Mouse (Mus musculus) retina, postnatal 1 day (tissue): ENCODE data around the gene Rfx2.

ENCODE experiments used
- DNase-seq: peaks from one replicate; pipeline ENCODE4 v3.0.0-alpha.2; 2012

Gene Rfx2

DNA sequence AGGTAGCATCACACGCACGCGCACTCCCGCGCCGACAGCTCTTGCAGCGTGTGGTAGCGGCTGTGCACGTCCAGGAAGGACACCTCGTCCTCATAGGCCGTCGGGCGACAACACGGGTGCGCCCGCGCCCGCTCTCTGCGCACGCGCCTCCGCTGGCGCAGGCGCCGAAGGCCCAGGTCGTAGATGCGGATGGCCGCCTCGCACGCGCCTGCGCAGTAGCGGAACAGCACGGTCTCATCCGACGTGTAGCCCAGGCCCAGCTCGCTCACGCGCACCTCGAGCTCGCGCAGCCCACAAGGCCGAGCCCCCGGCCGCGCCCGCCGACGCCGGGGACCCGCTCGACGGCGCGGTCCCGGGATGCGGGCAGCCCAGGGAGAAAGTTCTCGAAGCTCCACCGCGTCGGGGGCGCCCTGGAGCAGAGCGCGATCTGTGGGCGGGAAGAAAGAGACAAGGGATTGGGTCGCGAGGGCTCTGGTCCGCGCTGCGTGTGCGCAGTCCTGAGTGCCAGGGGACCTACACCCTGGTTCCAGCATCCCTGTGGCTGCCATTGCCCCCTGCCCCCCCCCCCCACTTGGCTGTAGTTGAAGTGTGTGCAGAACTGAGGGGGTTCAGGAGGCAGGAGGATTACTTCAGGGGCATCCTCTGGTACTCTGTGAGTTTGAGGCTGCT is 79.3 kb downstream of the Rfx2 start:
- peak; percentile 83 for DNase-seq

DNA sequence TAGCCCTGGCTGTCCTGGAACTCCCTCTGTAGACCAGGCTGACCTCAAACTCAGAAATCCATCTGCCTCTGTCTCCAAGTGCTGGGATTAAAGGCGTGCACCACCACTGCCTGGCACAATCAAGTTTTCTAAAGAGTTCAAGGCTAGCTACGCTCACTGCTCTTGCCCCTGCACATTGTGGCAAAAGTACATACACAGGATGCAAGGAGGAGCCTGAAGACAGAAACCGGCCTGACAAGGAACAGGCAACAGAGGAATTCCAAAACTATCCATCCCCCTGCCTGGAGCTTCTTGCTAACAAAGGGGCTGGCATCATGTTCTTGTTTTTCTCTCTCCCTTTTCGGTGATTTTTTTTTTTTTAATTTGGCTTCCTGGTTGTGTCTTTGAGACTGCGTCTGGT is 86.6 kb downstream of the Rfx2 start:
- no peak for DNase-seq

DNA sequence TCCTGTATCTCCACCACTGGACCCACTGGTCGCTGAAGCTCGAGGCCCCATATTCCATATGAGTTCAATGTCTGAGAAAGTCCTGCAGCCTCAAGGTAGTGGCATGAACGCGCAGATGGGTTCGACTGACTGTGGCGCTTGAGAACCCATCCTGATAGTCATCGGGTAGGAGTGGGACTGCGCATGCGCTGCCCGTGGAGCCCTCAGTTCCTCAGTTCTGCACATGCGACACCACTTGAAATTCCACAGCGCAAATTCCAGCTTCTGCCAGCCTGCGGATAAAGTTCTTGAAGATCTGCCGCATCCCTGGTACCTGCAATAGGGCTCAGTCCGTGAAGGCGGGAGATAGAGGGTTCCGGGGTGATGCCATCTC is 90.0 kb downstream of the Rfx2 start:
- DNase-seq: no peak

DNA sequence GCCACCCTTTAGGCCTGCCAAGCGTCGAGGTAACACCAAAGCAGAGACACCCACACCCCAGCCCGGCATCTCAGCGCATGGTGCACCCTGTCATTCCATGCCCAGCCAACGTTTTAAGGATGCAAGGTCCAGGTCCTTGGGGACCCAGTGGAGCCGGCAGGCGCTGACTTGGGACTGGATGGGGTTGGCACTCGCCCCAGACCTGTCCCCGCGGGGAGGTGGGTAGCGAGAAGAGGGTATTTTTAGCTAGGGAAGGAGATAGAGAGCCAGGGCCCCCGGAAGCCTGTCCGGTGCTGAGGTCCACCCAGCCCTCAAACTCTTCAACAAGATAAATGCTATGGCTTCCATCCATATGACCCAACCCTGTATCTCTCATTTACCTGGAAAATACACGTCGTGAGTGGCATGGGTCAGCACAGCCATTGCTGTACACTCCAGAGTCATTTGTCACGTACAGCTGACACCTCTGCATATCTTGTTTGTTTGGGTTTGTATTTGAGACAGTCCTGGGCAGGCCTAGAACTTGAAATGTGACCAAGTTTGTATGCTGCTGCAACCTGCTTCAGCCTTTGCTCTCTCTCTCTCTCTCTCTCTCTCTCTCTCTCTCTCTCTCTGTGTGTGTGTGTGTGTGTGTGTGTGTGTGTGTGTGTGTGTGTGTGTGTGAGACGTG is 90.6 kb downstream of the Rfx2 start:
- no peak for DNase-seq

GRCm38 (mm10) chr17:56738221-56738620 is 92.6 kb downstream of the Rfx2 start:
- no peak for DNase-seq

GRCm38 (mm10) chr17:56736534-56736933 is 94.3 kb downstream of the Rfx2 start:
- no peak for DNase-seq

DNA sequence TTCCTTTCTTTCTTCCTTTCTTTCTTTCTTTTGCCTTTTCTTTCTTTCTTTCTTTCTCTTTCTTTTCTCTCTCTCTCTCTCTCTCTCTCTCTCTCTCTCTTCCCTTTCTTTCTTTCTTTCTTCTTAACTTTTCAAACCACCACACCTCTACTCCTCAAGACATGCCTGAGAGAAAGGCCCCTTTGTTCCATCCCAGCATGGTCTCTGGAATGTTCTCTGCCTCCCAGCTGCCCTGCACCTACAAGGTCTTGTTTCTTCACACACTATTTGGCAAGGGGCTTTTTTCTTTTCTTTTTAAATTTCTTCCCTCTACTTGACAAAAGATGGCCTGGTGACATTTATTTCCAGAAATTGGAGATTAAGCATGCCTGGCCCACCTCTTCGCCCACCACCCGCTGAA is 101.2 kb downstream of the Rfx2 start:
- no peak for DNase-seq

GRCm38 (mm10) chr17:56729151-56729550 is 101.7 kb downstream of the Rfx2 start:
- no peak for DNase-seq

DNA sequence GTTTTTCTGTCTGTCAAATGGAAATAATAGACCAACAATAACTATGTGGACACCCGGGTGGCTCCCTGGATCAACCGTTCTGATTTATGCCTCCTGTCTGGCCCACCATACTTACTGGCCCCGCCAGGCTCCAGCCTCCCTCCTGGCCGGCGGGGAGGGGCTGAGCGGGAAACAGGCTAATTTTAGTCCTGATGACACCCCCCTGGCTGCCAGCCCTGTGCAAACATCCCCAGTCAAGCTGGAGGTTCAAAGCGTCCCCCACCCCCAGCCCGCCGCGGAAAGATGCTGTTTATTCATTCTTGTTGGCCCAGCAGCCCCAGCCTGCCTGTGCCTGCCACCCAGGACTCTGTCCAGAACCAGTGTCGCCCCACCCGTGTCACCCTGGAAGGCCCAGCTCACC is 102.7 kb downstream of the Rfx2 start:
- DNase-seq: no peak

GRCm38 (mm10) chr17:56727659-56728058 is 103.2 kb downstream of the Rfx2 start:
- peak; percentile 29 for DNase-seq

DNA sequence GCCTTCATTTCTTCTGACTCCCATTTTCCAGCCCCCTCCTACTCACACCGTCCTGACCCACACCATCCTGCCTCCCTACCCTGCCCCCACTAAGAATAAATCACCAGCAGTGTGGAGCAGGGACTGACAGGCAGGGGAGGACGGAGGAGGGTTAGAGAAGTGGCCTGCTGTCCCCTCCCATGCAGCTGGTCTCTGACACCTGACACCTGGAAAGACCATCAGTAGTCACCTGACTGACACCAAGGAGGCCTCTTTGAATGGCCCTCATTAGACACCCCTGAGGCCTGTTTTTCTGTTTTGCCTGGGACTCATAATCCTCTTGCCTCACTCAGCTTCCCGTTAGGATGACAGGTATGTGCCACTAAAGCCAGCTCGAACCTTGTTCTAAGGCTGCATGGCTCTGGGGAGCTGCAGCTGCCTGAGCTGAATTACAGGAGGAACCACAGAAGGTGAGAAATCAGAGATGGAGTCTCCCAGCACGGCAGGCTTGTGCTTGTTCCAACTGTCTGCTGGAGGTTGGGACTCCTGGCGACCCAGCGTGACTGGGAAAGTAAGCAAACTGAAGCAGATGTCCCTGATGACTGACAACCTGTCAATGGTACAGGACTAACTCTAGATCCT is 103.7 kb downstream of the Rfx2 start:
- DNase-seq: no peak
